Mouse (Mus musculus) cortical plate, adult 2 months (tissue): ENCODE results near the gene Ccn2.

Source experiments
- CTCF ChIP-seq: fragments of 200-500 bp; IDR thresholded peaks from 2 replicates; pipeline ENCODE4 v1.5.1; 2011; ENCODE audit warnings: mild to moderate bottlenecking, control low read depth, low read length; ENCODE audit not compliant: insufficient read depth; ENCODE audit errors: extremely low read depth
- POLR2A ChIP-seq: fragments of 200-500 bp; IDR thresholded peaks from 2 replicates; pipeline ENCODE4 v1.6.1; 2011; ENCODE audit warnings: mild to moderate bottlenecking, low read length, control low read depth; ENCODE audit not compliant: insufficient read depth; ENCODE audit errors: extremely low read depth

DNA sequence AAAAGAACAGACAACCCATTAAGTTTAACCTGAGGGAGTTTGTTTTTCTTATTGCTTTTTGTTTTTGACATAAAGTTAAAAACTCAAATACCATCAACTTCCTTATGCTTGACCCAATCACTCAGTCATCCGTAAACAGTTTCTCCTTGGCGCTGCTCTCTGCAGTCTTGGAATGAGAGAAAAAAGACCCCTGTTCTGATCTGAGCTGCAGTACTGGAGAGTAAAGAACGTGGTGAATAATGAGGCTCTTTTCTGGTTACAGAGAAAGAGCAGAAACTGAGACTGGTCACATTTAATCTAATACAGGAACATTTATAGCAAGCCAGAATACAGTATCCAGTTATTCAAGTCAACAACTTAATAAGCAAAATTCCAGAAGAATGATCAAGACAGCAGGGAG lies 21.8 kb upstream of the Ccn2 start:
- TF ChIP-seq CTCF: no peak
- TF ChIP-seq POLR2A: no peak
